Mouse (Mus musculus) stomach, adult 2 months (tissue): ENCODE results near the gene Olfr138. TPM values are rescaled to one million over a fixed set of nuclear protein-coding genes. Genes with fewer than 3 reads are reported as not detected.

Source experiments
- polyA plus RNA-seq: library from polyadenylated mRNA; depleted of rRNA; stranded (reverse); fragments of >200 nt; gene quantifications from 2 replicates; pipeline ENCODE4 v1.2.3, GENCODE M21; 2012; rRNA removed

Gene Olfr138
- not detected in 2 replicates for polyA plus RNA-seq

GRCm38 (mm10) chr17:38260735-38261134 is at the start of gene Olfr138:
TSS of gene Olfr138 (plus strand) at chr17:38261035.

GRCm38 (mm10) chr17:38307470-38307869 is 46.6 kb downstream of the Olfr138 start, which contains the start of gene Olfr137:
TSS of gene Olfr137 (minus strand) at chr17:38307570.

Other genes starting within 250 kb of the Olfr138 start
- not detected in 2 replicates for gene Olfr129, start 201.0 kb upstream of the Olfr138 start, polyA plus RNA-seq
- gene Olfr130, start 197.1 kb upstream of the Olfr138 start, polyA plus RNA-seq: not detected in 2 replicates
- not detected in 2 replicates for gene Olfr131, start 172.3 kb upstream of the Olfr138 start, polyA plus RNA-seq
- not detected in 2 replicates for gene Olfr132, start 126.5 kb upstream of the Olfr138 start, polyA plus RNA-seq
- not detected in 2 replicates for gene Olfr133, start 115.8 kb upstream of the Olfr138 start, polyA plus RNA-seq
- gene Olfr134, start 89.6 kb upstream of the Olfr138 start, polyA plus RNA-seq: not detected in 2 replicates
- not detected in 2 replicates for gene Olfr135, start 56.7 kb upstream of the Olfr138 start, polyA plus RNA-seq
- gene Olfr137, start 46.5 kb downstream of the Olfr138 start, polyA plus RNA-seq: not detected in 2 replicates
- not detected in 2 replicates for gene Olfr136, start 68.8 kb downstream of the Olfr138 start, polyA plus RNA-seq
- not detected in 2 replicates for gene Esp36, start 159.2 kb downstream of the Olfr138 start, polyA plus RNA-seq